Mouse (Mus musculus) layer of hippocampus, postnatal 36 days (tissue): ENCODE measurements around the gene Tmem44. TPM values are rescaled to one million over a fixed set of nuclear protein-coding genes. Genes with fewer than 3 reads are reported as not detected.

ENCODE experiments used
- DNase-seq, 2 experiments: peaks; one replicate each; pipeline ENCODE4 v3.0.0; 2022
- total RNA-seq, 2 experiments: library from RNA; stranded (reverse); gene quantifications; 2 replicates each; pipeline ENCODE4 v1.2.3; 2021

Tmem44 gene
- total RNA-seq, 2 experiments from 2014 or later = 32.3 to 38.0 TPM

DNA sequence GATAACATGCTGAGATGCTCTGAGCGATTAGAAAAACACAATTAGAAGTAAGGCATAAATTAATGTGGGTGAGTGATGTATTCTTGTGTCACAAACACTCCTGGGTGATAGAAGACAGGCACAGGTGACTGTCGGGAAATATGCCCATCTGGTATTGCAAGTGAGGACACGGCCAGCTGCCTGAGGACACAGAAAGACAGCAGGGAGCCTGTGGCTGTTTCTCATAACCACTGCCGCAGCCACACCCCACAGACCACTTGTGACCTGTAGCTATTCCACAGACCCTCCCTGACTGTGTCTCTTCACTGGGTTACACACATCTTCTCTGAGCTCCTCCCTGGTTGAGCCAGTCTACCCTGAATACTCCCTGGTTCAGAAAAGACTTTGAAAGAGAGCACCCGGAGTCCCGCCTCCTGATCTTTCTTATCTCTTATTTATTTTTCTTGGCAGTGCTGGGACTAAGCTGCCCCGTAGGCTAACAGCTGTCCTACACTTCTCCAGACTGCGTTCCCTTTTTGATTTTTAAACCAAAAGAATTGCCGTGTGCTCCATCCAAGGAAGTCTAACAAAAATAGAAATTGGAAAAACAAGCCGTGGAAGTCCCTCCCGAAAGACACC lies 32.9 kb downstream of the Tmem44 start:
- DNase-seq = no peak

DNA sequence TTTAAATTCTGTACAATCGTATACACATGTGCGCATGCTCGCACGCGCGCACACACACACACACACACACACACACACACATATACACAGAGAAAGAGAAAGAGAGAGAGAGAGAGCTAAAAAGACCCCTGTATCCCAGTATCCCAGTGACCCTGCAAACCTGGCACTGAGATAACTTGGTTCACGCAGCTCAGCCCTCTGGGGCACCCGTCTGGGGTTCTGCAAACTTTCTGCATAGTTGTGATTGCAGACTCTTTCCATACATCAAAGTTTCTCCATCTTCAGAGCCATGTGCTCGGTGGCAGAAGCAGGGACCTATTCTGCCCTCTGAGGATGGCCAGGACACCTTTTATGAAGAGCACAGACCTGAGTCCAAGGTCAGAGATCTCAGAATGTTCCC lies 33.6 kb downstream of the Tmem44 start:
- DNase-seq = no peak

- DNase-seq = no peak
Observed at GRCm38 (mm10) chr16:30515418-30515817, 35.2 kb downstream of the Tmem44 start.

GRCm38 (mm10) chr16:30513050-30514024 lies 37.3 kb downstream of the Tmem44 start:
- DNase-seq = peak in 1 of 2 experiments; percentile 37

GRCm38 (mm10) chr16:30512375-30513049 lies 38.1 kb downstream of the Tmem44 start:
- no peak for DNase-seq

DNA sequence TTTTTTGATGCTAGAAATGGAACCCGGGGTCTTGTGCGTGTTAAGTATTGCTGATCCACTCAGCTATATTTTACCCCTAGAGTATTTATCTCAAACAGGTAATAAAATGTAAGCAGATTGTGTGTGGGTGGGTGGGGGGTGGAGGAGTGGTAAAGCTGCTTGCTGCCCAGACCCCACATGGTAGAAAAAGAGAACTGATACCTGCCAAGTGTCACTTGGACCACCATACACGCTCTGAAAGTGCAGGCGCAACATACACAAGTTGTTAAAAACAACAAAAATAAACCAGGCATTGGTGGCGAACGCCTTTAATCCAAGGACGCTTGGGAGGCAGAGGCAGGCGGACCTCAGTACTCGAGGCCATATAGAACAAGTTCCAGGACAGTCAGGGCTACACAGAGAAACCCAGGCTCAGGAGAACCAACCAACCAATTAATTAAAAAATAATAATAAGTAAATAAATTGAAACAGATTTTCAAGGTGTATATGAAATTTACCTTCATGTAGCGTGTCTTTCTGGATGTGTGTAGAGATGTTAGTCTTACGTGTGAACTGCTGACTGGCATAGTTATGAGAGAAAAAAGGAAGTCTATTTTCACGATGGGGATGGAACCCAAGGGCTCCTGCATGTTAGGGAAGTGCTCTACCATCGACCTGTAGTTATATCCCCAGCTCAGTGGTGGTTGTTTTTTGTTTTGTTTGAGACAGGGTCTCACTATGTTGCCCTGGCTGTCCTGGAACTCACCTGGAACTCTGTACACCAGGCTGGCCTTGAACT lies 38.9 kb downstream of the Tmem44 start:
- DNase-seq = no peak

DNA sequence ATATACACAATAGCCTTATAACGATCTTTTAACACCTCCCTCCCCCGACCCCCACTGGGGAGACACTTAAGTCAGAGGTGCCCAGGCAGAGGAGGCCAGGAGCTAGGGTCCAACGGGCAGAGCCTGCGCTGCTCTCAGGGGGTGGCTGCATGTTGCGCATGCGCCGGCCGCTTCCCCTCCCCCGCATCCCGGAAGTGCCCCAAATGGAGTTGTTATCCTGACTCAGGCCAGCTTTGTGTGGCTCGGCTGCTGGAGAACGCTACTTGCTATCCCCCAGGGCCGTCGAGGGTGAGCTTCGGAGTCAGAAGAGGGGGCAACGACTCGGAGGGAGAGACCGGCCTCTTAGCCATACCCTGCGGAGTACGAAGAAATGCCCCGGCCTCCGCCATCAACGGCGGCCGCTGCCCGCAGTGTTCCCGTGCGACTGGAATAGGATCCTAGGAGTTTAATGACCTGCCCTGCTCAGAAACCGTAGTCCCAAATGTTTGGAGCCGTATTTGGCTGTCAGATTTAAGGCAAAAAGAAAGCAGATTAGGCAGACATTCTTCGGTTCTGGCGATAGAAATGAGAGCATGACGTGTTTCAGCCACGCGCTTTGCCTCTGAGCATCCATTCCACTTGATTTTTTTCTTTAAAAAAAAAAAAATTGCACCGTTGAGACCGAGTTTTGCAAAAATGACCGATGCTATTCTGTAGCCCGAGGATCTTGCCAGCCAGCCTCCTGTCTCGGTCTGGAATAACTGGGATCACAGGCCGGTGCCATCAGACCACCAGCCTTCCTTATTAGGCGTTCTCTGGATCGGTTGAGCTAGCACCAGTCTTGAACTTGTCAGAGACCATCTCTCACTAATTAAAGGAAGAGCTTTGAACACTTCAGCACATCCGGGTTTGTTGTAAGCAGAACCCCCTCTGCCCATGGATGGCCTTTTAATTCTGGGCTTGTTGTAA lies 39.9 kb downstream of the Tmem44 start:
- peak; percentile 86 for DNase-seq

DNA sequence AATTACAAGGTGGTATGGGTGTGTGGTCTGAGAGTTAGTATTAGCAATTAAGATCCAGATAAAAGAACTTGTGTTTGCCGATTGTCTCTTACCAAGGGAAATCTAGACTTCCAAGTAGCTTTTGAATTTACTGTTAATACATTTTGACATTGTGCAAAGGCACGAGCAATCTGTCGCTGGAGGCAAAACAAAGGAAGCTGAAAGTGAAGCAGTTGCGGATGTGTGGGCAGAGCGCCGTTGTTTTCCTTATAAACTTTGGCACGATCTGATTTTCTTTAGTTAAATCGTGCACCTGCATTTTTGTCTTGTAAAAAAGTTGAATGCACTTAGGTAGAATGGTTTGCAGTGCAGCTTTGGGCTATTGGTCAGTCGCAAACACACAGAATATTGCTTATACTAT lies 40.6 kb downstream of the Tmem44 start:
- DNase-seq = no peak

DNA sequence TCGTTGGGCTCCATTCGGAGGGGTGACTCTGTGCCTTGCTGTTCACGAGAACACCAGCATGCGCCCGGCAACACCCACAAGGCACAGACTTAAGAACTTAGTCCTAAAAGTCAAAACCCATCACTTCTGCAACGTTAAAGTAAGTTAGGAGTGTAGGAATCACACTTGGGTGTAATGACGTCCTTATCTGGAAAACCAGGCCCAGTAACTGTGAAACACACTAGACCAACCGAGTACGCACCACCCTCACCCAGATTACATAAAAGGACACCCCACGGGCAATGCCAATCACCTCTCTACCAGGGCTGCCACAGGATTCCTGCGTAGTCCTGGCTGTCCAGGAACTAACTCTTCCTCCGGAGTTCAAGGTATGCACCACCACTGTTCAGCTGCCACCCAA lies 41.3 kb downstream of the Tmem44 start:
- DNase-seq = no peak

DNA sequence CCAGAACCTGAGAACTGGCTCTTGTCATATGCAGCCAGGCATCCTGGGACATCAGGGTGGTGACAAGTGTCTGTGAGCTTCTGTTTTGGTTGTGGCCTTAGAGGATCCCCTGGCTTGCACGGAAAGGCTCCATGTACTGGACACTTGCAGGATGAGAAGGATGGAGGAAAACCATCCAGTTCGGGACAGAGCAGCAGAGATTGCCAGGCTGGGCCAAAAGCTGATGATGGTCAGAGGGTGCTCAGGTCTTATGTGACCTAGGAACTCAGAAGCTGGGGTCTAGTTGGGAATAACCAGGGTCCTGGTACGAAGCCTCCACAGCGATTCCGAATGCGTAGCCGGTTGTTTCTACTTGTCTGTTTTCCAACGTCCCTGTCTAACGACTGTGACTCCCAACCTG lies 41.9 kb downstream of the Tmem44 start:
- DNase-seq = no peak

DNA sequence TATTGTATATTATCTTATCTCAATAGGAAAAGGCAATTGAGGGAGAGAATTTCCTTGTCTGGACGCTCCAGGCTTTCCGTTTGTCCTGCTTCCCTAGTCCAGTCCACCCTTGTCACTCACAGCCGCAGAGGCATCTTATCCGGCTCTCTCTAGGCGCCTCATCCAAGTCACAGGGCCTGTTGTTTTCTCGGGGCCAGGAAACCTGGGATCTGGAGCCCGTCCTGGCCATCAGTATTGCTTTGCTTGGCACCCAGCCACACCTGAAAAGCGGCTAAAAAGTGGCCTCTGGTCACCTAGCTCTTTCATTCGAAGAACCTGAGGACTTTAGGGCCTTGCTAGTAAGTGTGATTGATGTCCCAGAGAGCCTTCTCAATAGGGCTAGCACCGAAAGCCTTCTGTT lies 43.5 kb downstream of the Tmem44 start:
- no peak for DNase-seq

- DNase-seq = no peak
Observed at GRCm38 (mm10) chr16:30505311-30506031, 45.2 kb downstream of the Tmem44 start.

GRCm38 (mm10) chr16:30504856-30505255 lies 45.8 kb downstream of the Tmem44 start:
- DNase-seq = no peak

GRCm38 (mm10) chr16:30503958-30504357 lies 46.7 kb downstream of the Tmem44 start:
- DNase-seq = no peak

DNA sequence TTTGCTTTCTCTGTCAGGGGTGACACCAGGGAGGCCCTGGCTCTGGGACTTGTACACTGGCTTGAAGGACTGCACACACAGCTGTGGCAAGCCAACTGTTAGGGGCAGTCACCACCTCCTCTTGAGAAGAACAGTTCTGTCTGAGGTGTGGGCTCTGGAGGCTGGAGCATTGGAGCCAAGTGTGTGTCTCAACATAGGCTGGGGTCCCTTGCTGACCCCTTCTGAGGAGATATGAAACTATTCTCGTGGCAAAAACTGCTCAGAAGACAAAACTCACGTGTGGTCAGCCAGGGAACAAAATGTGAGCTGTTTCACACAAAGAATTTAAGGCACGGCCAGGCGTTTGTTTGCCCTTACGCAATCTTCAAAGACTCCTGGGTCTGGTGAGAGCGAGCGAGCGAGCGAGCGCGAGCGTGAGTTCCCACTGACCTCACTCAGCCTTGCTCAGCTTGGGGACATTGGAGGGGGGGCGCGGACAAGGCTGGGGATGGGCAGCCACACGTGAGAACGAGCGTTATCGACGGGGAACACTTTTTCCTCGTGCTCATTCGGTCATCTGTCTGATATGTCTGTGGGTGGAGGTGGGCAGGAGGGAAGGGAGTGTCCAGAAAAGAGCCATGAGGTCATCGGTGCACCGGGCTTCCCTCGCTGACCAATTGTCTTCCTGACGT lies 48.3 kb downstream of the Tmem44 start:
- no peak for DNase-seq

GRCm38 (mm10) chr16:30501621-30502020 lies 49.0 kb downstream of the Tmem44 start:
- no peak for DNase-seq

GRCm38 (mm10) chr16:30500223-30500622 lies 50.4 kb downstream of the Tmem44 start:
- no peak for DNase-seq

- DNase-seq = no peak
Observed at GRCm38 (mm10) chr16:30499126-30499857, 51.4 kb downstream of the Tmem44 start.

DNA sequence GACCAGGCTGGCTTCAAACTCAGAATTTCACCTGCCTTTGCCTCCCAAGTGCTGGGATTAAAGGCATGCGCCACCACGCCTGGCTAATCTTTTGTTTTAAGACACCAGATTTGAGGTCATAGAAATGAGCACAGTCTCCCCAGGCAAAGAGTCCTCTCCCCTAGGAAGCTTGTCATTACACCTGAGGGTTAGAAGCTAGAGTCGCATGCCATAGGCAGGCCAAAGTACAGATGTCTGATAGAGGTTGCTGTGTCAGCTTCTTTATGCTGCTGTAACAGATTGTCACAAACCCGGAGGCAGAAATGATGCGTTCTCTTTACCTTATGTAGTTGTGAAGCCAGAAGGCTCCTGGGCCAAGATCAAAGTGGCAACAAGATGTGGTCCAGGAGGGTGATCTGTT lies 53.3 kb downstream of the Tmem44 start:
- DNase-seq = no peak
